Mouse (Mus musculus) MEL (cell line): Measurements from ENCODE around the gene F830045P16Rik. TPM values are rescaled to one million over a fixed set of nuclear protein-coding genes. Genes with fewer than 3 reads are reported as not detected.
A peak's percentile ranks its signal among the peaks of the same experiment; 100 is the strongest.

Experiments
- DNase-seq: peaks from one replicate; pipeline ENCODE4 v3.0.0; 2011; ENCODE audit warnings: low read depth, low spot score
- H3K27ac ChIP-seq: 2 replicates; pipeline ENCODE4 v1.5.1; 2012; ENCODE audit warnings: low read depth, mild to moderate bottlenecking, control low read depth, low read length, moderate library complexity; ENCODE audit not compliant: control insufficient read depth
- H3K27me3 ChIP-seq, 2 experiments: fragments of 150-350 bp in 1 of 2; sonication (generic) in 1 of 2; 2 replicates each; pipeline ENCODE4 v1.6.1; 2012; ENCODE audit warnings: low read length in 2 of 2, mild to moderate bottlenecking in 2 of 2, improper control_type of control experiment in 1 of 2, moderate library complexity in 1 of 2; ENCODE audit not compliant: insufficient read depth in 2 of 2, control insufficient read depth in 1 of 2
- H3K36me3 ChIP-seq, 2 experiments: 2 replicates each; pipeline ENCODE4 v1.6.1; 2012 to 2014; ENCODE audit warnings: low read length in 2 of 2, improper control_type of control experiment in 1 of 2, inconsistent platforms in 1 of 2, mild to moderate bottlenecking in 1 of 2; ENCODE audit not compliant: insufficient read depth in 2 of 2, control insufficient read depth in 1 of 2
- H3K4me1 ChIP-seq, 2 experiments: fragments of 150-350 bp in 1 of 2; sonication (generic) in 1 of 2; 2 replicates each; pipeline ENCODE4 v1.6.1; 2012; ENCODE audit warnings: low read length in 2 of 2, improper control_type of control experiment in 1 of 2, mild to moderate bottlenecking in 1 of 2; ENCODE audit not compliant: insufficient read depth in 2 of 2, control insufficient read depth in 1 of 2
- H3K4me3 ChIP-seq, 2 experiments: fragments of 150-350 bp in 1 of 2; sonication (generic) in 1 of 2; 2 replicates each; pipeline ENCODE4 v1.5.1; 2012; ENCODE audit warnings: low read depth in 2 of 2, low read length in 2 of 2, mild to moderate bottlenecking in 2 of 2, moderate library complexity in 2 of 2, control low read depth in 1 of 2, improper control_type of control experiment in 1 of 2; ENCODE audit not compliant: control insufficient read depth in 1 of 2, insufficient read depth in 1 of 2
- H3K79me2 ChIP-seq: 2 replicates; pipeline ENCODE4 v1.6.1; 2012; ENCODE audit warnings: mild to moderate bottlenecking, low read length, moderate library complexity; ENCODE audit not compliant: control insufficient read depth, poor library complexity, insufficient read depth
- H3K9ac ChIP-seq: 2 replicates; pipeline ENCODE4 v1.6.1; 2012; ENCODE audit warnings: low read depth, mild to moderate bottlenecking, control low read depth, low read length, moderate library complexity; ENCODE audit not compliant: control insufficient read depth, poor library complexity, severe bottlenecking
- H3K9me3 ChIP-seq: fragments of 150-350 bp; sonication (generic); replicated peaks from 2 replicates; pipeline ENCODE4 v1.6.1; 2012; ENCODE audit warnings: mild to moderate bottlenecking, low read length, improper control_type of control experiment, moderate library complexity; ENCODE audit not compliant: insufficient read depth
- CHD1 ChIP-seq: IDR thresholded peaks from 2 replicates; pipeline ENCODE4 v1.6.1; 2012; ENCODE audit warnings: low read depth, mild to moderate bottlenecking, inconsistent platforms, low read length, improper control_type of control experiment
- CHD2 ChIP-seq: IDR thresholded peaks from 2 replicates; pipeline ENCODE4 v1.6.1; 2011; ENCODE audit warnings: low read length, improper control_type of control experiment
- ELF1 ChIP-seq: IDR thresholded peaks from 2 replicates; pipeline ENCODE4 v1.6.1; 2014; ENCODE audit warnings: low read depth, mild to moderate bottlenecking, inconsistent platforms, low read length, improper control_type of control experiment, moderate library complexity
- EP300 ChIP-seq, 2 experiments: IDR thresholded peaks; 2 replicates each; pipeline ENCODE4 v1.6.1; 2011; ENCODE audit warnings: improper control_type of control experiment in 2 of 2, low read length in 2 of 2, low read depth in 1 of 2, mild to moderate bottlenecking in 1 of 2
- ETS1 ChIP-seq: IDR thresholded peaks from 2 replicates; pipeline ENCODE4 v1.6.1; 2012; ENCODE audit warnings: low read depth, mild to moderate bottlenecking, inconsistent platforms, low read length, improper control_type of control experiment, moderate library complexity
- GABPA ChIP-seq: IDR thresholded peaks from 2 replicates; pipeline ENCODE4 v1.6.1; 2012; ENCODE audit warnings: low read depth, mild to moderate bottlenecking, inconsistent platforms, low read length, improper control_type of control experiment, moderate library complexity
- GATA1 ChIP-seq: IDR thresholded peaks from 2 replicates; pipeline ENCODE4 v1.6.1; 2011; ENCODE audit warnings: low read depth, low read length, improper control_type of control experiment
- HCFC1 ChIP-seq: IDR thresholded peaks from 2 replicates; pipeline ENCODE4 v1.6.1; 2012; ENCODE audit warnings: low read depth, mild to moderate bottlenecking, inconsistent platforms, low read length, improper control_type of control experiment, moderate library complexity
- JUND ChIP-seq: IDR thresholded peaks from 2 replicates; pipeline ENCODE4 v1.6.1; 2011; ENCODE audit warnings: low read depth, mild to moderate bottlenecking, improper control_type of control experiment, low read length
- MAFK ChIP-seq: IDR thresholded peaks from 2 replicates; pipeline ENCODE4 v1.6.1; 2011; ENCODE audit warnings: low read depth, mild to moderate bottlenecking, low read length, improper control_type of control experiment, borderline replicate concordance
- MAX ChIP-seq: IDR thresholded peaks from 2 replicates; pipeline ENCODE4 v1.6.1; 2011; ENCODE audit warnings: low read length, improper control_type of control experiment
- MAZ ChIP-seq: IDR thresholded peaks from 2 replicates; pipeline ENCODE4 v1.6.1; 2012; ENCODE audit warnings: low read depth, mild to moderate bottlenecking, inconsistent platforms, low read length, improper control_type of control experiment
- MYB ChIP-seq: IDR thresholded peaks from 2 replicates; pipeline ENCODE4 v1.6.1; 2011; ENCODE audit warnings: mild to moderate bottlenecking, low read depth, low read length, improper control_type of control experiment
- POLR2A ChIP-seq, 2 experiments: IDR thresholded peaks; 2 replicates each; pipeline ENCODE4 v1.6.1; 2011 to 2012; ENCODE audit warnings: low read length in 2 of 2, mild to moderate bottlenecking in 2 of 2, control low read depth in 1 of 2, improper control_type of control experiment in 1 of 2, low read depth in 1 of 2, moderate library complexity in 1 of 2; ENCODE audit not compliant: control insufficient read depth in 1 of 2, insufficient read depth in 1 of 2, poor library complexity in 1 of 2
- RCOR1 ChIP-seq: IDR thresholded peaks from 2 replicates; pipeline ENCODE4 v1.6.1; 2012; ENCODE audit warnings: low read depth, mild to moderate bottlenecking, inconsistent platforms, low read length, improper control_type of control experiment
- SIN3A ChIP-seq: IDR thresholded peaks from 2 replicates; pipeline ENCODE4 v1.6.1; 2012; ENCODE audit warnings: low read length, improper control_type of control experiment, inconsistent platforms
- SMC3 ChIP-seq: IDR thresholded peaks from 2 replicates; pipeline ENCODE4 v1.6.1; 2011; ENCODE audit warnings: low read depth, low read length, improper control_type of control experiment
- TAL1 ChIP-seq: IDR thresholded peaks from 2 replicates; pipeline ENCODE4 v1.6.1; 2012; ENCODE audit warnings: mild to moderate bottlenecking, inconsistent platforms, low read length, moderate library complexity, mixed read lengths
- TBP ChIP-seq: IDR thresholded peaks from 2 replicates; pipeline ENCODE4 v1.8.0; 2011; ENCODE audit warnings: low read depth, low read length, improper control_type of control experiment
- TCF12 ChIP-seq: IDR thresholded peaks from 2 replicates; pipeline ENCODE4 v1.6.1; 2014; ENCODE audit warnings: low read depth, mild to moderate bottlenecking, inconsistent platforms, low read length, improper control_type of control experiment, moderate library complexity
- UBTF ChIP-seq: IDR thresholded peaks from 2 replicates; pipeline ENCODE4 v1.6.1; 2012; ENCODE audit warnings: low read depth, mild to moderate bottlenecking, inconsistent platforms, low read length, improper control_type of control experiment, moderate library complexity, borderline replicate concordance; ENCODE audit not compliant: insufficient read depth
- USF2 ChIP-seq, 2 experiments: IDR thresholded peaks; 2 replicates each; pipeline ENCODE4 v1.6.1; 2011 to 2012; ENCODE audit warnings: improper control_type of control experiment in 2 of 2, low read length in 2 of 2, borderline replicate concordance in 1 of 2, inconsistent platforms in 1 of 2, low read depth in 1 of 2, mild to moderate bottlenecking in 1 of 2; ENCODE audit not compliant: insufficient read depth in 1 of 2
- ZC3H11A ChIP-seq: IDR thresholded peaks from 2 replicates; pipeline ENCODE4 v1.6.1; 2012; ENCODE audit warnings: low read depth, mild to moderate bottlenecking, inconsistent platforms, low read length, improper control_type of control experiment
- ZKSCAN1 ChIP-seq: IDR thresholded peaks from 2 replicates; pipeline ENCODE4 v1.6.1; 2012; ENCODE audit warnings: low read depth, mild to moderate bottlenecking, inconsistent platforms, low read length, improper control_type of control experiment, moderate library complexity
- ZNF384 ChIP-seq: IDR thresholded peaks from 2 replicates; pipeline ENCODE4 v1.6.1; 2012; ENCODE audit warnings: low read depth, mild to moderate bottlenecking, inconsistent platforms, low read length, improper control_type of control experiment
- polyA plus RNA-seq, 2 experiments: library from polyadenylated mRNA; stranded (reverse) in 1 of 2; unstranded in 1 of 2; fragments of >175 nt in 1 of 2; fragments of >200 nt in 1 of 2; gene quantifications; 2 replicates each; pipeline versions ENCODE4 v1.2.1 to v1.2.4; 2012; ENCODE audit warnings: low replicate concordance in 2 of 2, low read depth in 1 of 2; ENCODE audit not compliant: insufficient read length in 2 of 2, insufficient read depth in 1 of 2, missing spikeins in 1 of 2
- total RNA-seq: library from RNA; depleted of rRNA; stranded (reverse); fragments of 300-350 nt; gene quantifications from 2 replicates; pipeline ENCODE4 v1.2.3, GENCODE M21; 2012

The F830045P16Rik gene
- total and polyA plus RNA-seq, 3 experiments = not detected

DNA sequence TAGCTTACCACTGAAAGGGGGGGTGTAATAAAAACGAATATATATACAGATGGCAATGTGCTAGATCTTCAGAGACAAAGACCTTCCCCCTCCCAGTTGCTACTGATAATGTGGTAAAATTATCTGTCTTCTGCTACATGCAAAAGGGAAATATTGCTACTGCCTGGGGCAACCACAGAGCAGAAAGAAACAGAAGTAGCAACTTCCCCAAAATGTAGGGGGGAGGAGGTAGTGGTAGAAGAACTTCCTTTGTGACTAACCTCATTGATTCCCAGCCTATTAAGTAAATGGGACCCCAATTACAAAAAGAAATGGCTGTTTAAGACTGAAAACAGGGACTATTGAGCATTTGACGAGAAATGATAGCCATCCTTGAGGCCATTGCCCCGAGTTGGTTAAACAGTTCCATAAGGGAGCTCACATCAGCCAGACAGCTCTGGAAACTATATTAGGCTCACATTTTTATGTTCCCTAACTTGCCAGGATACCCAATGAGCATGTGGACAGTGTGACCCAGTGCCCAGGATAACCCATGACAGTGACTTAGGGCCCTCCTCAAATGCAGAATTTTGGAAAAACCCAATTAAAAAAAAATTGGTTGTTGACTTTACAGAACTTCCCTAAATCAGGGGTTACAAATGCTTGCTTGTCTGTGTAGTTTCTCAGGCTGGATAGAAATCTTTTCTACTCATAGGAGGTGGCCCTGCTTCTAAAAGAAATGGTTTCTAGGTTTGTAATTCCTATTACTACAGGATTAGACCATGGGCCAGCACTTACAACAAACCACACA lies 46.7 kb downstream of the F830045P16Rik start:
- DNase-seq = peak; percentile 91
- Histone ChIP-seq H3K4me1 (peaks cover 15 to 16% of the 10 kb centered on the region in 2 experiments), H3K4me3 (peak overlapping the region; percentile 4; a peak in 1 of 4 replicates), H3K27me3 (no peaks in the 10 kb centered on the region), H3K79me2 (no peaks in the 10 kb centered on the region), H3K27ac (peak overlapping the region; percentile 87), H3K36me3 (peaks cover 0 to 23% of the 10 kb centered on the region in 2 experiments; a peak in 2 of 4 replicates)
- peak; percentile 97 for TF ChIP-seq GATA1
- no peak for TF ChIP-seq JUND
- TF ChIP-seq TBP = 0 out of 2 replicates have a peak, but pooled peaks have one; percentile 30
- TF ChIP-seq MAZ = peak; percentile 97
- no peak for TF ChIP-seq ZC3H11A
- TF ChIP-seq EP300 (IDR thresholded peaks at IDR 0.05; ENCODE audit: low read depth in 1 of 2, low read length in 2 of 2) = peak; percentile 97 to 99
- TF ChIP-seq SMC3 = no peak
- peak; percentile 78 for TF ChIP-seq CHD2
- TF ChIP-seq SIN3A = peak; percentile 78
- peak; percentile 65; the same call in 1 of the 2 replicates for TF ChIP-seq MYB
- no peak for TF ChIP-seq GABPA
- no peak for TF ChIP-seq USF2 (IDR thresholded peaks at IDR 0.05; ENCODE audit: borderline replicate concordance in 1 of 2, insufficient read depth in 1 of 2, low read depth in 1 of 2, low read length in 2 of 2)
- TF ChIP-seq HCFC1 = 0 out of 2 replicates have a peak, but pooled peaks have one; percentile 21
- TF ChIP-seq TCF12 = peak; percentile 91
- no peak for TF ChIP-seq POLR2A (IDR thresholded peaks at IDR 0.05; ENCODE audit: control insufficient read depth in 1 of 2, insufficient read depth in 1 of 2, low read depth in 1 of 2, low read length in 2 of 2, poor library complexity in 1 of 2)
- TF ChIP-seq ETS1 = peak; percentile 94
- no peak for TF ChIP-seq CHD1
- no peak for TF ChIP-seq UBTF
- TF ChIP-seq TAL1 = peak; percentile 69
- no peak for TF ChIP-seq ELF1
- peak; percentile 90 for TF ChIP-seq RCOR1
- no peak for TF ChIP-seq ZKSCAN1
- peak; percentile 23; the same call in 1 of the 2 replicates for TF ChIP-seq MAX
- TF ChIP-seq MAFK = peak; percentile 87
- peak; percentile 78 for TF ChIP-seq ZNF384
- TF ChIP-seq, all 39 proteins: peak for 15
- Histone ChIP-seq H3K9me3 (no peaks in the 10 kb centered on the region), H3K9ac (peak overlapping the region; percentile 30; the same call in 1 of the 2 replicates)
